Mouse (Mus musculus) forebrain, embryonic 12.5 days (tissue): ENCODE measurements at regions not wholly inside any gene's neighbourhood (a gene's known extent, or its start where the extent isn't known, plus 50 kb on each side); places are given as distances from the start of the nearest gene placed in this dataset.

Source experiments
- ATAC-seq: fragments of 200-750 bp; cut with Nextera tagmentation; 2 replicates; pipeline ENCODE4 v1.8.0; 2017; ENCODE audit warnings: moderate TSS enrichment; ENCODE audit not compliant: low FRiP score
- H3K27ac ChIP-seq: fragments of 300-500 bp; sonication (generic); 2 replicates; pipeline ENCODE4 v1.5.1; 2016; ENCODE audit warnings: mild to moderate bottlenecking
- H3K27me3 ChIP-seq: fragments of 300-500 bp; sonication (generic); 2 replicates; pipeline ENCODE4 v1.6.1; 2016; ENCODE audit warnings: mild to moderate bottlenecking
- H3K36me3 ChIP-seq: fragments of 300-500 bp; sonication (generic); replicated peaks from 2 replicates; pipeline ENCODE4 v1.6.1; 2016; ENCODE audit warnings: mild to moderate bottlenecking
- H3K4me1 ChIP-seq: fragments of 300-500 bp; sonication (generic); 2 replicates; pipeline ENCODE4 v1.6.1; 2016
- H3K4me2 ChIP-seq: fragments of 300-500 bp; sonication (generic); 2 replicates; pipeline ENCODE4 v1.6.1; 2016; ENCODE audit warnings: mild to moderate bottlenecking, moderate library complexity
- H3K4me3 ChIP-seq: fragments of 300-500 bp; sonication (generic); replicated peaks from 2 replicates; pipeline ENCODE4 v1.5.1; 2016; ENCODE audit warnings: mild to moderate bottlenecking
- H3K9ac ChIP-seq: fragments of 300-500 bp; sonication (generic); 2 replicates; pipeline ENCODE4 v1.6.1; 2016; ENCODE audit warnings: mild to moderate bottlenecking
- H3K9me3 ChIP-seq: fragments of 300-500 bp; sonication (generic); 2 replicates; pipeline ENCODE4 v1.6.1; 2016
- WGBS: fragments of 180-500 bp; shearing (Covaris S2); methylation state at CpG from one replicate; pipeline ENCODE4 v1.1.7; 2016; 5-methylcytosine and 5-hydroxymethylcytosine counted together

DNA sequence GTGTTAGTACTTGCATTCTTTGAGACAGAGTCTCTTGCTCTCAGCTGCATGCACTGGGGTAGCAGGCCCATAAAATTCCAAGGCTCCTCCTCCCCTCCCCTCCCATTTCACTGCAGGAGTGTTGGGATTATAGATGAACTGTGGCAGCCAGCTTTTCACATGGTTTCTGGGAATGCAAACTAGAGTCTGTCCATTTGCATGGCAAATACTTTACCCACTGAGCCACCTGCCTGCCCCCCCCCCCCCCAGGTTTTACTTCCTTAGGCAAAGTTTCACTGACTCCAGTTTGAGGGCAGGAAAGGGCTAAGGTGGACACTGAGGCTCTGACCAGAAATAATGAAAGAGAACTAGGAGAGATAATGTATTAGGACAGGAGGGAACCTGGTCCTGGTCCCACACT is 147.6 kb upstream of the Hs3st3a1 start:
- Histone ChIP-seq H3K4me1 (no peaks in the 10 kb centered on the region), H3K9me3 (no peaks in the 10 kb centered on the region), H3K9ac (no peak overlapping the region), H3K27me3 (no peaks in the 10 kb centered on the region), H3K36me3 (no peaks in the 10 kb centered on the region), H3K4me2 (no peak overlapping the region), H3K27ac (no peak overlapping the region), H3K4me3 (no peak overlapping the region)
- no peak for ATAC-seq

DNA sequence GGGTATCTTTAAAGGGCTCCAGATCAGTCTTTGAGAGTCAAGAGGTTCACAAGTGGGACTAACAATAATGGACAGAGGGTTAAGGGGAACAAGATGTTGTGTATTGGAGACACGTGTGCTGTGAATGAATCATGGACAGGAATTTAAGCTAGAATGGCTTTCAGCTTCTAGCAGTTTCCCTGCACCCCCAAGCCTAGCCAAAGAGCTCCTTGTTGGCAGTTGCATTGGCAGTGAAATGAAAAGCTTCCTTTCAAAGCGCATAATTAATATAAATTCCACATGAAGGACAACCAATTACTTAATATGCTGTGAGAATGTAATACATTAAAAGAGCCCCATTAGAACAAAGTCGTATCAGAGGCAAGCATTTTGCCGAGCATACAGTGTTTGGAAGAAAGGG is 153.4 kb upstream of the Hs3st3a1 start:
- H3K4me2 ChIP-seq, result no peak overlapping the region
- H3K36me3 ChIP-seq, result no peaks in the 10 kb centered on the region
- H3K4me1 ChIP-seq, result peaks cover 10% of the 10 kb centered on the region
- no peak for ATAC-seq
- H3K9ac ChIP-seq, result no peak overlapping the region
- no peak overlapping the region for H3K27ac ChIP-seq
- H3K9me3 ChIP-seq, result no peaks in the 10 kb centered on the region
- H3K4me3 ChIP-seq, result no peak overlapping the region
- 47% methylated on average over 4 of the region's 4 CpGs for WGBS
- H3K27me3 ChIP-seq, result 0 out of 2 replicates have a peak, but pooled peaks cover 4% of the 10 kb centered on the region

DNA sequence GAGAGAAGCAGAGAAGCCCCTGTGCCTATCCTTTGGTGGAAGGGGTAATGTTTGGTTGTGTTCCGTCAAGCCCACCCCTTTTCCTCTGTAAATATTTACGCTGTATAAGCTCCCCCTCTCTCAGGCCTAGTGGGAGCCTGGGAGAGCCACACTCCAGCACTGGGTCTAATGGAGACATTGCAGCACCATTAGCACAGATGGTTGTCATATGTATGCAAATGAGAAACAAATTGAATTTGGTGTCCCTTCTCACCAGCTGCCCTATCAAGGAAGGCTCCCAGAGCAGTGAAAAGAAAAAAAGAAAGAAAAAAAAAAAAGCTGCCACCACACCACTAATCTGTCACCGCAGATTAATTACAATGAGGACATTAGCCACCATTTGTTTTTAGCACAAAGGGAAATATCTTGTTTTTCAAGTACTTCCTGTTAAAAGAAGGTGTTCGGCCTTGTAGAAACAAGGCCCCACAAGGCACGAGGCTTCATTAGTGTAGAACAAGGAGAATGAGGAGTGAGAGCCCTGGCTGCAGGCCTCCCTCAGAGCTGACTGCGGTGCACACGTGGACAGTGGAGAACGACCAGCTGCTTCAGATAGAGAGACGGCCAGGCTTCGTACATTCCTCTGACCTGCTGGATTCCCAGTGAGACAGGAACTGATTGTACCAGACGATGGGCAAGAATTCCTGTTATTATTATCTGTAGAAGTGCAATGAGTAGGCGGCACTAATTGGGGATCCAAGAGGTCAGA is 156.7 kb upstream of the Hs3st3a1 start:
- peak; percentile 71 for ATAC-seq
- H3K9ac ChIP-seq, result no peak overlapping the region
- no peak overlapping the region for H3K4me3 ChIP-seq
- H3K9me3 ChIP-seq, result no peaks in the 10 kb centered on the region
- peaks cover 10% of the 10 kb centered on the region for H3K4me1 ChIP-seq
- no peak overlapping the region for H3K4me2 ChIP-seq
- H3K36me3 ChIP-seq, result no peaks in the 10 kb centered on the region
- H3K27ac ChIP-seq, result peak overlapping the region; percentile 70; the same call in 1 of the 2 replicates
- 0 out of 2 replicates have a peak, but pooled peaks cover 4% of the 10 kb centered on the region for H3K27me3 ChIP-seq
- 40% methylated on average over 12 of the region's 12 CpGs for WGBS

DNA sequence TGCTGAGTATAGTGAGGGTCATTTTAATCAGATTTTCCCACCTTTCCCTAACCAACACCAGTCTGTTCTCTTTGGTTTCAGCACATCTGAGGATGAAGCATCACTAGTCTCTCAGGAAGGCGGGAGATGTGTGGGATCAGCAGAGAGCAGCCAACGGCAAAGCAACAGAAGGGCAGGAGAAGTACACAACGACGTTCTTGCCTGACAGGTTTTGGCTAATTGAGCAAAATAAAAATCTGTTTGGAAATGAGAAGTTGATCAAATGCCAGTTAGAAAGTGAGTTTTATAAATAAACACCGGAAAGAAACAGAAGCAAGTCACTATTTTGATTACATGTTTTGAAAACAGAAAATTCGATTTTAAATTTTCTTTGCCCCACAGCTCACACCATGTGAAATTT is 161.4 kb upstream of the Hs3st3a1 start:
- H3K4me2 ChIP-seq, result no peak overlapping the region
- H3K27ac ChIP-seq, result no peak overlapping the region
- H3K4me1 ChIP-seq, result peaks cover 7% of the 10 kb centered on the region
- H3K9me3 ChIP-seq, result no peaks in the 10 kb centered on the region
- H3K4me3 ChIP-seq, result no peak overlapping the region
- no peaks in the 10 kb centered on the region for H3K36me3 ChIP-seq
- WGBS, result 91% methylated on average over 6 of the region's 6 CpGs
- H3K9ac ChIP-seq, result no peak overlapping the region
- ATAC-seq, result no peak
- H3K27me3 ChIP-seq, result 0 out of 2 replicates have a peak, but pooled peaks cover 4% of the 10 kb centered on the region

DNA sequence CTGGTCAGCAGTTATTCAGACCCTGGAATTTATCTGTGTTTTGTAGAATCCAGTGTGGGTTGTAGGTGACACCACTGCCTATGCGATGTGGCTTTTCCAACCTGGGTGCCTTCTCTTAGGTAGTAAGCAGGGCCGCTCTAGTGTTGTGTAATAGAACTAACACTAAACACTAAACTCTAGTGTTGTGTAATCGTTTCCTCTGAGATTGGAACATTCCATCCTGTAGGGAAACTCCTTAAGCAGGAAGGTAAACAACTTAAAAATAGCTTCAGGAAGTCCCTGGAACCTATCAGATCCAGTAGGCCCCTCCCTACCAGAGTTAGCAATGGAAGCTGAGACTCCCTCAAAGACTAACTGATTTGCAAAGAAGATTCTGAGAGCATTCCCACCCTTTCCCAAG is 161.9 kb upstream of the Hs3st3a1 start:
- ATAC-seq, result no peak
- no peak overlapping the region for H3K4me3 ChIP-seq
- H3K9me3 ChIP-seq, result no peaks in the 10 kb centered on the region
- 0 out of 2 replicates have a peak, but pooled peaks cover 2% of the 10 kb centered on the region for H3K4me1 ChIP-seq
- 0 out of 2 replicates have a peak, but pooled peaks cover 4% of the 10 kb centered on the region for H3K27me3 ChIP-seq
- no peak overlapping the region for H3K9ac ChIP-seq
- H3K4me2 ChIP-seq, result no peak overlapping the region
- no peak overlapping the region for H3K27ac ChIP-seq
- H3K36me3 ChIP-seq, result no peaks in the 10 kb centered on the region
- 91% methylated on average over 3 of the region's 3 CpGs for WGBS

DNA sequence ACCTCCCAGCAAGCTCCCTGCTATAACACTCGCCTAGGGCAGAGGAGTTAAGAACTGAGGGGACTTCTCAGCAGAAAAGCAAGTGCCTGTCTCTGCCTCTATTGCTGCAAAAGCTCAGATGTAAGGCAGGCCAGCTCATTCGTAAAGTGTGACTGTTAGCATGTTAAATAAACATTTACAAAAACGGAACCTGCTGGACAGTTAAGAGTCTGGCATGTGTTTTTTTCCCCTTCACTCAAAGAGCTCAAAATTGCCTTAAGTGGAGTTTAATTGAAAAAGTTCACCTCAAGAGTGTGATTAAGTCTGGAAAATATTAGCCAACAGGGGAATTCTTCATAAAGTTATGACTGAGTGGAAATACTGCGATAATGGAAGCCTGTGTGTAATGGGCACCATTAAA is 167.0 kb upstream of the Hs3st3a1 start:
- H3K9ac ChIP-seq, result no peak overlapping the region
- H3K4me1 ChIP-seq, result no peaks in the 10 kb centered on the region
- no peaks in the 10 kb centered on the region for H3K36me3 ChIP-seq
- no peak overlapping the region for H3K27ac ChIP-seq
- H3K4me3 ChIP-seq, result no peak overlapping the region
- ATAC-seq, result no peak
- 85% methylated on average over 4 of the region's 4 CpGs for WGBS
- H3K9me3 ChIP-seq, result no peaks in the 10 kb centered on the region
- no peak overlapping the region for H3K4me2 ChIP-seq
- H3K27me3 ChIP-seq, result 0 out of 2 replicates have a peak, but pooled peaks cover 3% of the 10 kb centered on the region

DNA sequence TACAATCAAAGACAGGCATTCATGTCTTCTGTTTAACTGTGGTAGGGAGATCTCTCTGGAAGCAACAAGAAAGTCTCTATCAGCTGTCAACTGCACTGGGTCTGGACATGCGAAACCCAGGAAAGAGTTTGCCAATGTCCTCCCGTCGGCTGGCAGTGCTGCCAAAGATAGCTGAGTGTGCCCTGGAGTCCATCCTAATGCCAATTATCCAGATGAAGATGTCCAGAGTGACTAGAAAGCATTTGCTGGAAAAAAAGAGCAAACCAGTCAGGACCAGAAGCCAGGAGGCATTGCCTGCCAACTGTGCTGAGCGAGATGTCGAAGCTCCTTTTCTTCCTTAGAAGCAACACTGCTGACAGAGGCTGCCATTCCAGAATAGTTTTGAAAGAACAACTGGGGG is 167.6 kb upstream of the Hs3st3a1 start:
- Histone ChIP-seq H3K36me3 (no peaks in the 10 kb centered on the region), H3K4me1 (no peaks in the 10 kb centered on the region), H3K27me3 (0 out of 2 replicates have a peak, but pooled peaks cover 3% of the 10 kb centered on the region), H3K9me3 (no peaks in the 10 kb centered on the region), H3K9ac (no peak overlapping the region), H3K4me2 (no peak overlapping the region), H3K4me3 (no peak overlapping the region), H3K27ac (no peak overlapping the region)
- no peak for ATAC-seq
- 90% methylated on average over 5 of the region's 5 CpGs for WGBS

DNA sequence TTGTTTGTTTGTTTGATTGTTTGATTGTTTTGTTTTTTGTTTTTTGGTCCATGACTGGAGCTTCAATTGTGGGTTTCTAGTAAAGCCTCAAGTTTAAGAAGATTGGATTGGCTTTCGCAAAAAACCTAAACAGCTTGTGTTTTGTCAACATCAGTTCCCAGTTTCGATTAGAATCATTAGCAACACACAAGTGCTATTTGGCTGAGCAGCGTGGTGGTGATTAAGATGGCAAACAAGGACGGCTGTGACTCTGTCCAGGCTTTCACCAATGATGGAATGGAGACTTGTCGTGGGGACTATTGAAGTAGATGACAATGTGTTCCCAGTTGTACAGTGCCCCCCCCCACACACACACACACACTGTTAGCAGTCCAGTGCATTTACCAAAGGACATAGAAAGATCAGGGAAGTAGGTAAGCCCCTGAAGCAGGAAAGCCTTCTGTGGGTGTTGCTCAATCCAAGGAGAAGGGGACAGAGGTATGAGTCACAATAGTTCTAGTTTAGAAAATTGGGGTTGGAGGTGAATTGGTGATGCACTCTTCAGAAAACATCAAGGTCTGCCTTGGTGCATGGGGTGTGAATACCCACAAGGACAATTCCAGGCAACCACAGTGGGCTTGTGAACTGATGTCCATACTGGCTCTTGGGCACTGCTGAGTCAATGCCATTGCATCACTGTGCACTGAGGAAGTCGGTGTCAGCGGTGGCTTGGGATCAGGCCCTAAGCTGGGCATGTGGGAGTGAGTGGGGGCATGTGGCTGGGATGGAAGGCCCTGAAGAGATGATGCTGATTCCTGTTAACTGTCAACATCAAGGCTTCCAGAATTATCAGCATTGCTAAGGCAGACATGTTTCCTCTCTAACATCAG is 174.5 kb upstream of the Cox10 start:
- Histone ChIP-seq H3K4me2 (no peak overlapping the region), H3K36me3 (no peaks in the 10 kb centered on the region), H3K27me3 (no peaks in the 10 kb centered on the region), H3K27ac (no peak overlapping the region), H3K4me1 (0 out of 2 replicates have a peak, but pooled peaks cover 2% of the 10 kb centered on the region), H3K9me3 (no peaks in the 10 kb centered on the region), H3K9ac (no peak overlapping the region), H3K4me3 (no peak overlapping the region)
- 77% methylated on average over 7 of the region's 7 CpGs for WGBS
- no peak for ATAC-seq

DNA sequence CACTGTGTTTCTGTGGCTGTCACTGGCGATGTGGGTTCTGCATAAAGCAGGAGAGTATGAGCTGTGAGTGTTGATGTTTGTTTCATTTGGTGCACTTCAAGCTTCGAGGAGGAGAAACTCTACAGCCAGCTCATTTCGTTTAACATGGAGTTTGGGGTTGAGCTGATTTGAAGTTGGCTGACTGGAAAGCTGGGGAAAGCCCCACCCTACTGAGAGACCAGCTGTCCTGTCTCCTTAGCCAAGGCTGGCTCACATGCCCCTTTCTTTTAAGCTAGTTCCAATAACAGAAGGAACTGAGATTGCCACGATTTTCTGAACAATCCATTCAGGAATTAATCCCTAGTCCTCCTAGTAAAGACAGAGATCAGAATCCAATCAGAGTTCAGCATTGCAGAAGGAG is 157.6 kb upstream of the Cox10 start:
- no peaks in the 10 kb centered on the region for H3K4me1 ChIP-seq
- H3K4me2 ChIP-seq, result no peak overlapping the region
- WGBS, result 80% methylated on average over 4 of the region's 4 CpGs
- no peaks in the 10 kb centered on the region for H3K27me3 ChIP-seq
- H3K9ac ChIP-seq, result no peak overlapping the region
- H3K9me3 ChIP-seq, result no peaks in the 10 kb centered on the region
- ATAC-seq, result no peak
- H3K27ac ChIP-seq, result no peak overlapping the region
- H3K36me3 ChIP-seq, result no peaks in the 10 kb centered on the region
- no peak overlapping the region for H3K4me3 ChIP-seq

DNA sequence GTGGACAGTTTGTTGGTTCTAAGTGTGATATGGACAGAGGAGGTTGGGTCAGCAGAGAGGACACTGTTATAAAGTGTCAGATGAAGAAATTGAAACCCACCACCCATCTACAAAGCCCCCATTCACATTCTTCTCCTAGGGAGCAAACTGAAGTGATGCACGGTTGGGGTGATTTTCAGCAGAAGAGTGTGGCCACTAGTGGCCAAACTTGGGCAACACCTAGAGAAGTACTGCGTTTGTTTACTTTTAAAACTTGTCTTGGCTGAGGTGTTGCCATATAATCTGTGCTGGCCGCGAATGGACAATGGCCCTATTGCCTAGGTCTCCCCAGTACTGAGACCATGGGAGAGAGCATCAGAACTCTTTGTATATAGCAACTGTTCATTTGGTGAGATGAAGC is 150.8 kb upstream of the Cox10 start:
- Histone ChIP-seq H3K4me2 (no peak overlapping the region), H3K27ac (no peak overlapping the region), H3K36me3 (no peaks in the 10 kb centered on the region), H3K4me1 (no peaks in the 10 kb centered on the region), H3K4me3 (no peak overlapping the region), H3K9ac (no peak overlapping the region), H3K9me3 (no peaks in the 10 kb centered on the region), H3K27me3 (no peaks in the 10 kb centered on the region)
- WGBS, result 78% methylated on average over 4 of the region's 4 CpGs
- no peak for ATAC-seq

DNA sequence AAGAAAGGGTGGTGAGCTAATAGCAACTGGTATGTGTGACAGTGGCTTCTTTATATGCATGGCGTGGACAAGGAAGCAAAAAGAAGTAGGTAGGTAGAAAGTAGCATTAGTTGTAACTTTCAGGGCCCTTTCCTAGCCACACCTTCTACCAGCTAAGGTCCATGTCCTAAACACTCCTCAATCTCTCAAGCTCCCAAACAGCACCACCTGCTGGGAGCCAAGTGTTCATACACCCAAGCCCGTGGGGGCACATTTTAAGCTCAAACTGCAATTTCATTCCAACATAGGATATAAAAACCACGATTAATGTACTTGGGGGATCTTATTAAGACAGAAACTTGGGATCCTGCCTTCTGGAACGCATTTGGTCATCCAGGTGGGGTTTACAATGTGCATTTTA is 141.6 kb upstream of the Cox10 start:
- H3K4me1 ChIP-seq, result no peaks in the 10 kb centered on the region
- 93% methylated on average over 4 of the region's 4 CpGs for WGBS
- H3K9me3 ChIP-seq, result no peaks in the 10 kb centered on the region
- no peak for ATAC-seq
- no peak overlapping the region for H3K9ac ChIP-seq
- H3K27ac ChIP-seq, result no peak overlapping the region
- no peaks in the 10 kb centered on the region for H3K36me3 ChIP-seq
- H3K27me3 ChIP-seq, result no peaks in the 10 kb centered on the region
- H3K4me2 ChIP-seq, result no peak overlapping the region
- H3K4me3 ChIP-seq, result no peak overlapping the region

DNA sequence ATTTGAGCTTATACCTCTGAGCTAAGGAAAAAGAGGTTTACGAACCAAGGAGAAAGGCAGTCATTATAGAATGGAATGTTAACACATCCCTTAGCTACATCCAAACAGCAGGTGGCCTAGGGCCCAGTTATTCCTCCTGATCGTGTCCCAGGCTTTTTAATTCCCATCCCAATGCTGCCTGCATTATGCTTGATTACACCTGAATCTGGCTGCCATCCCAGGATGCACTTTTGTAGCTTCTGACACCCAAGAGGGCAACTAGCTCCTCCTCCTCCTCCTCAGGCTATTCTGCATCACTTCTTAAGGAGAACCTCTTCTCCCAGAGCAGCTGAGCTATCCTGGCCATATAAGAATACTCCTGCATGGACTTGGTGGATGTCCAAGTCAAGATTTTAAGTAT is 137.9 kb upstream of the Cox10 start:
- 35% methylated on average over 2 of the region's 2 CpGs for WGBS
- Histone ChIP-seq H3K4me2 (no peak overlapping the region), H3K4me1 (no peaks in the 10 kb centered on the region), H3K27ac (no peak overlapping the region), H3K27me3 (no peaks in the 10 kb centered on the region), H3K9me3 (no peaks in the 10 kb centered on the region), H3K4me3 (no peak overlapping the region), H3K36me3 (no peaks in the 10 kb centered on the region), H3K9ac (no peak overlapping the region)
- no peak for ATAC-seq
